Mouse (Mus musculus) erythroblast, adult 5-6 weeks (primary cell): Measurements from ENCODE around the gene Npvf. TPM values are rescaled to one million over a fixed set of nuclear protein-coding genes. Genes with fewer than 3 reads are reported as not detected.
"Not testable (repeated sequence)": the region's sequence is repeated elsewhere in the genome, so short reads cannot be mapped to it uniquely, and the experiment has no call there.

Experiments
- ATAC-seq: replicated peaks from 2 replicates; pipeline ENCODE4 v1.8.0; 2016; ENCODE audit warnings: moderate number of reproducible peaks, mild to moderate bottlenecking, moderate TSS enrichment, inconsistent platforms; ENCODE audit not compliant: poor library complexity, low FRiP score, severe bottlenecking
- total RNA-seq, 2 experiments: library from RNA; stranded (forward) in 1 of 2; stranded (reverse) in 1 of 2; fragments of 150-400 nt in 1 of 2; fragments of 200-764, 138-1000 nt in 1 of 2; gene quantifications; 2 replicates each; pipeline versions ENCODE4 v1.2.3 to v1.2.4; 2015 to 2017; ENCODE audit warnings: low replicate concordance in 2 of 2

The Npvf gene
- total RNA-seq, 2 experiments from 2014 or later: not detected

DNA sequence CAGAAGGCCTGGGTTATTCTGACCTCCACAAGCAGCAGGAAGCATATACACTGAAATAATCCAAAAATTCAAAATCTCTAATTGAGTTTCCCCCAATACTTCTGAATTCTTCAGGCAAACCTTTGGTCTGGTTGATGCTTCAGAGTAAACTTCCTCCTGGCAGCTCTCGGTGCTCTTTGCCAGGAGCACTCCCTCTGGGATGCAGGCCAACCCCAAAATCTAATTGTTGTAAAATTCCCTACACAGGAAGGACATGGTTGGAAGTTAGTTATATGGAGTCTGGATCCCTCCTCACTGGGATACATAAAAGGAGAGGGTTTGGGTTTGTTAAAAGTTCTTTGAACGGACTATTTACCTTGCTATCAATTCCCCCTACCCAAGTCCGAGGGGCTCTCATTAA is 9.5 kb downstream of the Npvf start:
- ATAC-seq: no peak

DNA sequence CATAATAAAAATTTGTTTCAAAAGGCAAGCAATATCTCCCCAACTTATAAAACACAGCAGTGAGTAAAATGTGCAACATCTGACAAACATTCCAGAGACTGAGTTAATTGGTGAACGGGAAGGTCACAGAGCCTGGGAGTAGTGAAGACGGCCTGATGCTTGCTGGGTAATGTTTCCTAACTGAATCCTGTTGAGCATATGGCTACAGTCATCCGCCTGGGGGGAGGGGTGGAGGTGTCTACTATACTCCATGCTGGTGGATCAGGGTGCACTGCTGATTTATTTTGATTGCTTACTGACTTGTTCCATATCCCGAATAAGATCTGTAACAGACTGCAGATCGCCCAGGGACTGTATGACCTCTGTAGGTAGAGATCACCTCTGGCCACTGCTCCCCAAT is 12.3 kb downstream of the Npvf start:
- no peak for ATAC-seq

DNA sequence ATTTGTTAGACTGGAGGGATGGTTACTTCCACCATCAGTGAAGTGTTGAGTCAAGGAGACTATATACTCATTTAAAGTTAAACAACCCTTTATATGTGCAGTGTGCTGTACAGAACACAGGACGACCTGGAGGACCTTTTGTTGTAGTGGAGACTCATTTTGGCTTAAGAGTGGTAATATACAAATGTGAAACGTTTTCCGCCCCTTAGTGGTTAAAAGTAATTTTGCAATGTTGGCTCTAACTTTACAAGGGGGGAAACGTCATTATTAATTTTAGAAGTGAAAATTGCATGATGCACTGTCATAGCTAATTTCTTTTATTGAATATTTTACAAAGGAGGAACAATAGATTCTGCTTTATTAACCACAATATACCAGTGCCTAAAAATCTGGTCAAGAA is 13.9 kb downstream of the Npvf start:
- no peak for ATAC-seq

DNA sequence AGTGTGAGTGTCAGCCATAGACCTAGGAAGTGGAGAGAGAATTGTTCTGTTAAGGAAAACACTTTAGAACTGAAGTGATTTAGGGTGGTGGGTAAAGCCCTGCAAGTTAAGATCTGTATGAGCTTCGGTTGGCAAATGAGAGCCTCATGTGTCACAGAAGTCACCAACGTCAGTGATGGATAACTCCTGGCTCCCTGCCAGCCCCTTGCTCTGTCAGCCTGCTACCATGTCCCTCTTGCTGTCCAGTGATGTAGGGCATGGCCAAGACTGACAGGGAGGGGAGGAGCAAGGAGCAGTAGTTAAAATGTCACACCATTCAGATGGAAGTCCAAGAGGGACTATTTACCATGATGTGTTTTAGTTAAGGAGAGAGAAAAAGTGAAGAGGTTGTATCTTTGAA is 14.6 kb downstream of the Npvf start:
- ATAC-seq: no peak

GRCm38 (mm10) chr6:50626170-50626569 is 28.1 kb downstream of the Npvf start:
- ATAC-seq: not testable (repeated sequence)

DNA sequence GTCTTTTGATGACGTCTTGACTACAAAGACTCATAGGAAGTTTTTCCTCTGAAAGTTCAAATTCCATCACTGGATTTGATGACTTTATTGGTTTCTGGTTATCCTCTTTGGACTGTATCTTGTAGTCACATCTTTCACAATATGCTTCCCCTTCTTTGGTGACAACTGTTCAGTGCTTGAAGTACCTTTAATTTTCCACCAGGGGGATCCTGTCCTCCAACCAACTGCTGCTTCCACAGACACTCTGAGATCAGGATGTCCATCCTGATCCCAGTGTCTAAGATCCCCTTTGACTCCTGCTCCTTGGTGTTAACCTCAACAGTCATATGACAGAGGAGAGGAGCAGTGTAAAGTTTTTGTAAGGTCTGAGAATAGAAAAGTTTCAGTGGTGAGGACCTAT is 36.0 kb downstream of the Npvf start:
- not testable (repeated sequence) for ATAC-seq

DNA sequence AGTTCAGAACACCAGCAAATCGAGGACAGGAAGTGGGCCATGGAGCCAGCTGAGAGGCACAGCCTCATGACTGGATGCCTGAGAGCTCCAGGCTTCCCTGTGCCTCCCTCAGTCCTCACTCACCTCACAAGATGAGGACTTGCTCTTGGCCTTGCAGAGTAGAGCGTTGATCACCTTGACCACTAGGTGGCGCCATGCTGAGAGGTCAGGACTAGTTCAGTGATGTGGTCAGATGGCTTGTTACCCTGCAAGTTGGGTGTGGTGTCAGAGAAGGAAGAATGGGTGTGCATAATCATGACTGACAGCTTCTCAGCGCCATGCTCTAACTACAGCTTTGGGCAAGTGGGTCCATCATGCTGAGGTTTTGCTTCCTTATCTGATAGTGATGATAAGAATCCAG is 52.6 kb downstream of the Npvf start:
- ATAC-seq: no peak

Other genes with a start within 250 kb of the Npvf start
- gene Osbpl3, start 198.2 kb downstream of the Npvf start, total RNA-seq (2015; ENCODE audit: low replicate concordance): 0.77 and 5.6 TPM in 2 replicates
- gene Osbpl3, start 198.2 kb downstream of the Npvf start, total RNA-seq (2017; ENCODE audit: low replicate concordance): 2.2 and 2.5 TPM in 2 replicates
- 13.8 and 26.5 TPM in 2 replicates for gene Cycs, start 87.9 kb downstream of the Npvf start, total RNA-seq (2015; ENCODE audit: low replicate concordance)
- gene Cycs, start 87.9 kb downstream of the Npvf start, total RNA-seq (2017; ENCODE audit: low replicate concordance): 14.5 and 20.2 TPM in 2 replicates
- gene 4921507P07Rik, start 57.8 kb downstream of the Npvf start, total RNA-seq (2015; ENCODE audit: low replicate concordance): 0.63 TPM in 1 of 2 replicates, not detected in the other
- gene 4921507P07Rik, start 57.8 kb downstream of the Npvf start, total RNA-seq (2017; ENCODE audit: low replicate concordance): not detected in 2 replicates